Mouse (Mus musculus): ENCODE results near the gene Rpl14. TPM values are rescaled to one million over a fixed set of nuclear protein-coding genes. Genes with fewer than 3 reads are reported as not detected.
A peak's percentile ranks its signal among the peaks of the same experiment; 100 is the strongest.

Rpl14 gene
- total RNA-seq, 2 experiments from 2014 or later = 667 to 692 TPM

DNA sequence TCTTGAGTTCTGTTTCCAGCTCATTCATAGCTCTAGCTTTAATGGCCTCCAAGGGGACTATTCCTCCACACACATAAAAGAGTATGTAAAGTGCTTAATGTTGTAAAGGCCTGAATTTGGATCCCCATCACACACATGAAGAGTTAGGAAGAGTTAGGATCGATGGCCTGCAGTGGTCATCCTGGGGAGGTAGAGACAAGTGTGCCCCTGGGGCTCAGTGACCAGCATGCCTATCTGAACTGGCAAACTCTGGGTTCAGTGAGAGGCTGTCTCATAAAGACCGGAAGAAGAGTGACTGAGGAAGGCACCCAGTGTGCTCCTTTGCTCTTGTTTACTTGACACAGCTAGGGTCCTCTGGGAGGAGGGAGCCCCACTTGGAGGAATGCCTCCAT, 914 bp upstream of the Rpl14 start:
- no peak for DNase-seq (ENCODE audit: low spot score in 2 of 2)

DNA sequence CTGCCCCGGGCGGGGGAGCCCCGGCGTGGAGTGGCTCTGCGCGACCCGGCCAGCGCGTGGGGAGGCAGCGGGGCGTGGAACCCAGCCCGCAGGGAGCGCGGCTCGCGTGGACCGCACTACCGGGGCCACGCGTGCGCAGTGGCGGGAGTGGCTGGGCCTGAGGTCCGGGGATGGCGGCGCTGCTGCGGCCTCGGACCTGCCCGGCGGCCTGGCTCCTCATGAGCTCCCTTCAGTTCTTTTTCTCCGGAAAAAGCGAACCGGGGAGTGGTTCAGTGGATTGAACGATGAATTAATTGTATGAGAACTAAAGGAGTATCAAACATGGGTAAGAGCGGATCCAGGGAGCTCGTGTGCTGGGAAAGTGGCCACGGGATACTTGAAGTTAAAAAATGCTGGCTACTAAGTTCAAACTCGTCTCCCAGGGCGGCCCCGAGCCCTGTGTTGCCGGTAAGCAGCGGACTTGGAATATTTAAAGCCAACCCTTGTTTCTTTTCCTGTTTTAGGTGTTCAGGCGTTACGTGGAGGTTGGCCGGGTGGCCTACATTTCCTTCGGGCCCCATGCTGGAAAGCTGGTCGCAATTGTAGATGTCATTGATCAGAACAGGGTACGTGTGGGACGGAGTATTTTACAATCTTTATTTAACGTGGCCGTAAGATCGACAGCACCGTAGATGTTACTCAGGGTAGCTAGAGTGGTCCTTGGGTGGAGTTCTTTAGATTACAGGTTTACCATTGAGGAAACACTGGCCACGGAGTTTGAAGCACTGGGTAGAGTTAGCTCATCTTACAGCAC, 545 bp downstream of the Rpl14 start:
- no peak for DNase-seq (ENCODE audit: low spot score in 2 of 2)

DNA sequence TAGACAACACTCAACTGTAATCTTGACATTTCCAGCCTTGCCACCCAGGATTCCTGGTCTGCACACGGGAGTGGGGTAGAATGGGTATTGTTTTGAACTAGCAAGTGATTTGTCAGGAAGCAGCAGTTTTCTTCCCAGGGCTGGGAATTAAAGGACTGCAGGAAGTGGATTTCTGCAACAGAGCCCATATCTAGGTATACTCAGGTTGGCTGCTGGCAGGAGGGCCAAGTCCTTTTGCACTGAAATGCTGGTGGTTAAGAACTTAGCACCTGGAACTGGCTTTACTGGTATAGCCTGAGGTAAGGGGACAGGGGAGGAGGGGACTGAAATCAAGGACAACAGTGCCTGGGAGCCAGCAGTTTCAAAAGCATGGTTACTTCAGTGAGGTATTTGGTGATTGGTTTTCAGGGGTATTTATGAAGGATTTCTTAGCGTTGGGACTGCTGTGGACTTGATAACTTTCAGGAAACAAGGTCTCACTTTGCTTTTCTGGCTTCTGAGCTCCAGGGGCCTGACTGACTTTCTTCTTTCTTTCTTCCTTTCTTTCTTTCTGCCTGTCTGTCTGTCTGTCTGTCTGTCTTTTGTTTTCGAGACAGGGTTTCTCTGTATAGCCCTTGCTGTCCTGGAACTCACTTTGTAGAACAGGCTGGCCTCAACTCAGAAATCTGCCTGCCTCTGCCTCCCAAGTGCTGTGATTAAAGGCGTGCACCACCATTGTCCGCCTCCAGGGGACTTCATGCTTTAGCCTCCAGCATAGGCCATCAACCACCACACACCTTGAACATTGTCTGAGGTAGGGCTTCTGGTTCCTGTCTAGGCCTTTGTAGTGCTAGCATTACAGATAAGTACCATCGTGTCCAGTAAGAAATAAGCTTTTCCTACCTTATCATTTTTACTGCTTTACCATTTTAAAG, 4.8 kb downstream of the Rpl14 start:
- DNase-seq (ENCODE audit: low spot score in 2 of 2) = no peak

DNA sequence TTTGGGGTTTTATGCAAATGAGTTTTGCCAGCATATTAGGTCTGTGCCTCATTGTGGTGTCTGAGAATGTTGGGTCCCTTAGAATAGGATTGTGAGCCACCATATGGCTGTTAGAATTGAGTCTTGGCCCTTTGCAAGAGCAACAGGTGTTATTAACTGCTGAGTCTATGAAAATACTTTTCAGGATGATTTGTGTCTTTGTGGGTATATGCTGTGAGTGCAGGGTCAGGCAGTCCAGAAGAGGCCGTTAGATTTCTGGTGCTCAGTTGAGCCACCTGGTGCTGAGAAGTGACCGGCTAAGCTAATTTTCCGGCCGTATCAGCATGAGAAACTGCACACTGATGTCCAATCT, 5.4 kb downstream of the Rpl14 start:
- no peak for DNase-seq (ENCODE audit: low spot score in 2 of 2)

DNA sequence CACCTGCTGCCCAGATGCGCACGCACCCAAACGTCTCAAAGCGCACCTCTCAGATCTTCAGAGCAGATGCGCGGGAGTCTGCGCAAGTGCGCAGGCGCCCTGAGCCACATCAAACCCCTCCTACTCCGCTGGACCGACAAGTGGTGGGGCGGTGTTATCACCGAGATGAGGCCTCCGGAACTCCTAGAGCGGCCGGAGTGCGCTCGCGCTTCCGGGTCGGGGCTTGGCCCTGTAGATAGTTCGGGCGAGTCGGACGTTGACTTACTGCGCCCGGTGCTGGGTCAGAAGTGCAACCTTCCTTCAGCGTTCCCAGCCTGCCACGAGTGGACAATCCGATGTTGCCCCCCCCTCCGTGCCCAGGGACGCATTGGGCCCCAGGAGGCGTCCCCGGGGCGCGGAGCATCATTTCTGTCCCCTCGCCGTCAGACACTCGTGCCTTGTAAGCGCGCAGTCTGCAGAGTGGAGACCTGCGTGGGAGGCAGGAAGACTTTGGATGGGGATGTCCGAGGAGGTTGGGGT, 5.9 kb downstream of the Rpl14 start:
- peak; percentile 52 to 67 for DNase-seq (ENCODE audit: low spot score in 2 of 2)

DNA sequence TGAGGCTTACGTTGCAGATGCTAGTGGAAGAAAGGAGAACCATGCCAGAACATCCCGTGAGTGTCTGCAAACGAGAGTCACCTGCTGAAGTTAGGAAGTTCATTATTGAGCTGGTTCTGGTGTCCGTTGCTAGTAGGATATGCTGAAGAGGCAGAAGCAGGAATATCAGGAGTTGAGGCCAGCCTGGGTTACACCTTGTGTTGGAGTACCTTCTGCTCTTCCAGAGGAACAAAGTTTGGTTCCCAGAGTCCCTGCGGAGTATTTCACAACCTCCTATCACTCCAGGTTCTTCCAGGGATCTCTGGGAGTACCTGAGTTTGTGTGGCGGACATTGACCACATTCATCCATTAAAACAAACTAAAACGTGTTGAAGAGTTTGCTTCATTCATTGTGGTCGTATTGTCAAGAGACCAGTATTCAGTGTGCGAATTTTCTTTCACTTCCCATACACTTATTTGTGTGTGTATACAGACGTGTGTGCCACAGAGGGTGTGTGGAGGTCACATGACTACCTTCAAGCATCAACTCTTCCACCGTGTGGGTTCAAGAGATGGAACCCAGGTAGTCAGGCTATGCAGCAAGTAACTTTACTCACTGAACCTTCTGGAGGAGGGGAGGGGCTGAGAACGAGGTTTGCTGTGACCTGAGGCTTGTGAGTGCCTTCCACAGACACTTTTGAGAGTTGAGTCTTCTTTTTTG, 6.6 kb downstream of the Rpl14 start:
- no peak for DNase-seq (ENCODE audit: low spot score in 2 of 2)

DNA sequence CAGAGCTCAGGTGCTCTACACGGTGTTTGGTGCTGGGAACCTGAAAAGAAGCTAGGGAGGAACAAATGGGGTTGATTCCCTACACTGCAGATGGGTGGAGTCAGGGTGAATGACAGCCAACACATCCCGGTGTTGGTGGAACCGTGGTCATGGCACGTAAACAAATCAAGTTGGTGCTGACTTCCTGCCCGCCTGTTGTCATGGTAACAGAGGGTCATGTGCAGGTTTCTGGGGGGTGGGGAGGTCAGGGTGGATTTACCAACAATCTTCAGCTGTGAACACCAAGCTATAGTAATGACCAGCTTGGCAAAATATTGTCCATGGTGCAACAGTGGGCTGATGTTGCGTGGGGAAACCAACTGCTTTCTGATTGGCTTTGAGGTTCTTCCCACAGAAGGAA, 7.5 kb downstream of the Rpl14 start:
- no peak for DNase-seq (ENCODE audit: low spot score in 2 of 2)

DNA sequence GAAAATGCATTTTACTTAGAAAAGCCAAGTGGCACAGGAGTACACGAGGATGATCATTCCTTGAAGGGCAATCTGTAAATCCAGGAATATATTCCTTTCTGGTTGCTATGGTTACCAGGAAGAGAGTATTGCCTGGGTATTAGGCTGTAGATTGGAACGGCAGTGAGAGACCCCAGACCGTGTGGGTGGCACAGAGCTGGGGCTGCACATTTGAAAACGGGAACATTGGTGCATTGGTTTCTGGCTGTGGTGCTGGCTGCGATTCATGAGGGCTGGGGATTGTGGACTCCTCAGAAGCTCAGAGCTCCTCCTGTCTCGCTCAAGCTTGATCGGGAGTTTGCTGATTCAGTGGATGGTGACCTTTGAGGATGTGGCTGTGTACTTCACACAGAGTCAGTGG, 8.6 kb downstream of the Rpl14 start:
- no peak for DNase-seq (ENCODE audit: low spot score in 2 of 2)

DNA sequence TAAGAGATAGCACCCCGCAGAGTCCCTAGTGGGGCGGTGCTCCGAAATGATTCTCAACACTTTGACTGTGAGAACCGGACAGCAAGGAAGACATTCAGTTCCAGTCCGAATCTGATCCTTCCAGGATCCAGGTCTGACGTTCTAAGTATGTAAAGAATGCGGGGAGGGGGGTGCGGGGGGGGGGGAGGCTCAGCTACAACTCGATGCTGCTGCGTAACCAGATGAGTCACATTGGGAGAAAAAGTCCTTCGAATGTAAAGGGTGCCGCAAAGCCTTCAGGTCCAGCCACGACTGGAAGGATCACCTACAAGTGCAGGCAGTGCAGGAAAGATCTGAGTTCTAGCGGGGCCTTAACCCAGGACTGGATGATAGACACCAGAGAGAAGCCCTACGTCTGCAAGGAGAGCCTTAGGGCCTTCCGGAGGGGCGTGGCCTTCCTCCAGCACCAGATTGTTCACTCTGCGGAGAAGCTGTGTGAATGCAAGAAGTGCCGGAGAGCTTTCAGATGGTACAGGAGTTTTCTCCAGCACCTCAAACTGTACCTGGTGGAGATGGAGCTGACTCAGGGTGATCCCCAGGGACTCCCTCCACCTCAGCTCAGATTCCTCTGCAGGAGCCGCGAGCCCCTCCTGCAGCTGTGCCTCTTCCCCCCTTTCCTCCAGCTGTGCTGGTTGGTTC, 10.8 kb downstream of the Rpl14 start:
- no peak for DNase-seq (ENCODE audit: low spot score in 2 of 2)

DNA sequence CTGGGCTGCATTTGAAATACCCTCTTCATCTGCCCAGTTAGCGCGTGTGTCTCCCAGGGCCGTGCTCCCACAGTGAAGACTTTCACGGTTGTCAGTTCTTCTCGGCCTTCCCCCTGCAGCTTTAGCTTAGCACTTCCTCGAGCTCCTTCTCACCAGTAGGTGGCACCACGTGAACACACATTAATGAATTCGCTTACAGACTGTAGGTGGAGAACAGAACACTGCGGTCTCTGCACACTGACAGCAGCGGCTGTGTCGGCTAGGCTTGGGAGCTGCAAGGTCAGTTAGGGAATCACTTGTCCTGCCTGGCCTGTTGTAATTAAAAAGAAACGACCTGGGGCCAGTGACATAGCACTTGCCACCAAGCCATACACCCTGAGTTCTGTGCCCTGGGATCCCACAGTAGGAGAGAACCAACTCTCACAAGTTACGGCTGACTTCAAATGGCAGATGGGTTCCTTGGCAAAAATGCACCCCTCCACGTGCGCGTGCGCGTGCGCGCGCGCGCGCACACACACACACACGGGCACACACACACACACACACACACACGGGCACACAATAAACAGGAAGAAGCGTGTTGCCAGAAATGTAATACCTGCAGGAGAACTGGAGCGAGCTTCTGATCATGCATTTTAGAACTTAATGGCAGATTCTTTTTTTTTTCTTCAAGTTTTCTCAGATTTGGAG, 11.5 kb downstream of the Rpl14 start:
- peak; percentile 52 to 71 for DNase-seq (ENCODE audit: low spot score in 2 of 2)

DNA sequence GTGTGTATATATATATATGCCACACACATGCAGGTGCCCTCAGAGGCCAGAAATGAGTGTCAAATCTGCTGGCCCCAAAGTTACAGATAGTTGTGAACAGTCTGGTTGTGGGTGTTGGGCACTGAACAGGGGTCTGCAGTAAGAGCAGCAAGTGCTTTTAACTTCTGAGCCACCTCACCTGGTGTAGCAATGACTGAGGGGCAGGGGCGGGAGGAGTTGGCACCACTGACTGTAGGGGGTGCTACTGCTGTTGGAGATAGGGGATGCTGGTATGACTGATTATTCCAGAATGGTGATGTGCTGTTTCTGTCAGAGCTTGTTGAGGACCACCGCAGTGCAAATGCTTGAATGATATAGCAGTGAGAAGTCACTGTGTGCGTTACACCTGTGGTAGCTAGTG, 12.1 kb downstream of the Rpl14 start:
- DNase-seq (ENCODE audit: low spot score in 2 of 2) = no peak

DNA sequence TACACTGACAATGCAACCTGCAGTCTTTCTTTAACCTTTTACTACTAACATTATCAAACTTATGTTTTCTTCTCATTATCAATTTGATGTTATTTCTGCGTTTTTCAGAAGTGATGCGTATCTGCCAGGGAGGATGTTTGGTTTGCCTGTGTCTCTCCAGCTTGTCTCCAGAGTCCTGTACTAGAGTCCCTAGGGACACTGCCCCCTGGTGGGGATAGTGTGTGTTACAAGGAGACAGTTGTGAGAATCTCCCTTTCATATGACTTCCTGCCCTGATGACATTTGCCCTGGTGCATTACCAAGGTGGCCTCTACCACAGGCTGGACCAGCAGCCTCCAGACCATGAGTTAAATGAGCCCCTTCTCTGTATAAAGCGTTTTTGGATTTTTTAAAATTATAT, 15.3 kb downstream of the Rpl14 start:
- peak; percentile 45 to 56 for DNase-seq (ENCODE audit: low spot score in 2 of 2)

DNA sequence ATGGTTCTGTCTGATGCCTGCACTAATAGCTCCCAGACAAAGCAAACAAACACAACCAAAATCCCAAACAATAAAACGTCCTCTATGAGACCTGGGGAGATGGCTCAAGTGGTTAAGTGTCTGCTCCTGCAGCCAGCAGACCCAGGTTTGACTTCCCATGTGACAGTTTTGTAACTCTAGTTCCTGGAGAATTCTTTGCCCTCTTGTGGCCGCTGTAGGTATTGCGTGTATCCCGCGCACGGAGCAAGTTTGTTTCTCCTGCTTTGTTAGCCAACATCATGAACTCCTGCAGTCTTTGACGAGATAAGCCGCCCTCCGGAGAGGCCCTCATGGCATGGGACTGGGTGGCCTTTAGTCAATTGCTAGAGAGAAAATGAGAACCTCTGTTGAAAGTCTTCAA, 20.2 kb downstream of the Rpl14 start:
- DNase-seq (ENCODE audit: low spot score in 2 of 2) = peak; percentile 41 to 44

DNA sequence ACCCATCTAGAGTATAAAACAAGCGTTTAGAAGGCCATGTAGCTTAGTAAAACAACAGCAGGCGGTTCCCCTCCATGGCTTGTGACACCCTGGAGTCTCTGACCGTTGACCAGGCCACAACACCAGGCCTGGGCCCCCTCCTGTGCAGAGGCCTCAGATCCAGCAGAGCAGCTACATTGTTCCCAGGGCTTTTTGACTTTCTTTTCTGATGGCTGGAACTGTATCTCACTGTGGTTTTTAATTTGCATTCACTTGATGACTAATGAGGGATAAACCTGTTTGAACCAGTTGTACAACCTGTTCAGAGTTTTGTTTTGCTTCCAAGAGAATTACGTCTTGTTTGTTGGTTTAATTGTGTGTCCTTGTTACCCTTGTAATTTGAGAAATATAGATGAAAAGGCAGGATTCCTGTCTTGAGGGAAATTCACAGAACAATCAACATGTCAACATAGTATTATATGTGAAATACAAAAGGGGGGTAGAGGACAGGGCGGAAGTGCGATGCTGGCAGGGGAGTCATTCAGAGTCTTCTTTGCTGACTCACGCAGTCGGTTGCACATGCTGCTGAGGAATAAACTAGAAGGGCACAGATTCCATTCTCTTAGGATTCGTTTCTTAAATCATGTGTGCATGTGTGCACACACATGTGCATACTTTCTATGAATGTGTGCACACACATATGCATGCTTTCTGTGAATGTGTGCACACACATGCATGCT, 22.3 kb downstream of the Rpl14 start:
- DNase-seq (ENCODE audit: low spot score in 2 of 2) = no peak

DNA sequence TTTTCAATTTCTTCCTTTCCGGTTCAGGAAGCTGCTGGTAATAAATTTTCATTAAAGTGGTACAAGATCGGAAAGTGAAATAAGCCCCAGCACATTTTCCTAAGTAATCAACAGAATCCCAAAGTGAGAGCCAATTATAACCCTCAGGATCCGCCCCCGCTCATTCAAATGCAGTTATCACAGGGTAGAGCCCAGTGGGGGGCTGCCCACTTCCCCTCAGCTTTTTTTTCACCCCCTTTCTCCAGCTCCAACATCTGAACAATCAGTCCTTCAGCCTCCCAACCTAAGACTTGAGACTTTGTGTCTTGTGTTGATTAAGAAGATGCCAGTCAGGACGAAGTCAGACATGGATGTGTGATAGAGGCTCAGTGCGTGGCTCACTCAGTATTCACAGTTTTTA, 23.6 kb downstream of the Rpl14 start:
- no peak for DNase-seq (ENCODE audit: low spot score in 2 of 2)

DNA sequence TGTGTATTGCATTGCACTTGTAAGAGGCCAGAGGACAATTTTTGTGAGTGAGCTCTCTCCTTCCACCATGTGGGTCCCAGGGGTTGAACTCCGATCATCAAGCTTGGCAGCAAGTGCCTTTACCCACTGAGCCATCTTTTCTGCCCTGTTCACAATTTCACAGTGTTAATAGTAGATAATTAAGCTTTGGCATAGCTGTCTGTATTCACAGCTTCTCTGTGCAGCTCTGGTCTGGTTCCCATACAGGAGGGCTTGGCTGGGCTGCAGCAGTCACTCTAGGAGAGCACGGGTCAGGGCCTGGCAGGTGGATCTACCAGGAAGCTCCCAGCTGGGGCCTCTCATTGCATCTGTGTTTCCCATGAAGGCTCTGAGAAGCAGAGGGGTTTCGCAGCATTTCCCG, 24.1 kb downstream of the Rpl14 start:
- no peak for DNase-seq (ENCODE audit: low spot score in 2 of 2)

DNA sequence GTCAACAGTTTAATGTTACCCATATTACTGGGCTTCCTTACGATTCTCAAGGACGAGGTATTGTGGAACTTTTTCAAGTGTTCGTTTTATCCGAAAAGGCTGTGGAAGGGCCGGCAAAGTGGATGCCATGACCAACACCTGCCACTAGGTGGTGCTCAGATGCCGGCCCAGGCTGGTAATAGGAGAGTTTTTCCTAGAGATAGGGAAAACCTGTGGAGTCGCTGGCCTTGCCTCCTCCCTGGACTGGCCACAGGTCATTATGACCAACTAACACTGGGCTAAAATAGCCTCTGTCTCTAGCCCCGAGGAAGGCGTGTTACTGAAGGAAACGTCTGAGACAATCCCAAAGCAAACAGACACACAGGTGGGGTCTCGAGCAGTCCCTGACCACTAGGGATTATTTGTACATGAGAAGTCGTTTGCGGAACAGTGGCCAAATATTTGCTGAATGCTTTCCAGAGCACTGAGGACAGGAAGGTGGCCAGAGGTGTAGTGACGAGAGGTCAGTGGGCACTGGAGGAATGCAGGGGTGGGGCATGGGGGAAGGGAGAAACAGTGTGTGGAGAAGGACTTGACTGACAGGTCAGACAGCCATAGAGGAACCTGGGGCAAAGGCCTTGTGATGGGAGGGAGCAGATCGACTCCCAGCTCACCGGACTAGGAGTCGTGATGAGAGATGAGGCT, 30.4 kb downstream of the Rpl14 start:
- peak; percentile 55 to 56 for DNase-seq (ENCODE audit: low spot score in 2 of 2)

DNA sequence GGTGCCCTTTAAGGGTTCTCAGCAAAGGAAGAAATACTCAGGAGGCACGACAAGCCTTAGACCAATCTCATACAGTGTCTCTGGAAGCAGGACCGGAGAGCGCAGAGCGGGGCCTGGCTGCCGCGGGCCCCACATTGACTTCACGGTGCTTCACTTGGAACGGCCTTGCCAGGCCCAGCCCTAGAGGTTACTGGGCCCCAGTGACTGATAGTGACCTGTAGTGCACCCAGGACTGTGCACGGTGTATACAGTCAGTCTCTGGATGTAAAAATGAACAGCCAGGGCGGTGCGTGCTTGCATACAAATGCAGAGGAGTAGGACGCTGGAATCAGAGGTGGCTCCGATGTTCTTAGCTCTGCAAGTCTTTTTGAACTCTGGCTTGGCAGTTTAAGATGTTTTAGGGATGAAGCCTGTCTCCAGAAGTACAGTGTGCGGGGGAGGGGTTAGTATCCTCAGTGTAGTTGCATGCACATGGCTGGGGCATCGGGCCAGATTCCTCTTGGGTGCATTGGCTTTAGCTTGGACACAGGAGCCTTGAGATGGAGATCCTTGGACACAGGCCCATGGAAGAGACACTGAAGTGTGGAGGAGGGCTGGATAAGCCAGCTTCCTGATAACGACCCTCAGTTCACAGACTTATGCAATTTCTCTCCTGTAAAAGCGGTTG, 31.1 kb downstream of the Rpl14 start:
- peak in 1 of 2 experiments; percentile 13 for DNase-seq (ENCODE audit: low spot score in 2 of 2)

Data from adrenal gland, postnatal 4 days (tissue).